Mouse (Mus musculus): ENCODE measurements around the gene Hpse2. TPM values are rescaled to one million over a fixed set of nuclear protein-coding genes. Genes with fewer than 3 reads are reported as not detected.

The Hpse2 gene
- polyA plus RNA-seq, 1 experiment = 0.05 TPM

- H3K4me1 ChIP-seq (ENCODE audit: control insufficient read depth, insufficient read depth, low read length) = peaks cover 4% of the 10 kb centered on the region; the same call in 1 of the 2 replicates
- WGBS = 83% methylated on average over 6 of the region's 6 CpGs
- DNase-seq = no peak
- H3K27ac ChIP-seq (ENCODE audit: insufficient read depth, low read depth, low read length) = no peak overlapping the region
- H3K4me3 ChIP-seq (ENCODE audit: insufficient read depth, low read depth, low read length) = no peak overlapping the region
- no peaks in the 10 kb centered on the region for H3K36me3 ChIP-seq (ENCODE audit: control insufficient read depth, insufficient read depth, low read length)
- TF ChIP-seq POLR2A (IDR thresholded peaks at IDR 0.05; ENCODE audit: low read depth, low read length) (no peak), CTCF (conservative IDR thresholded peaks at IDR 0.05; ENCODE audit: insufficient read depth, insufficient read length, low read depth, low read length) (no peak)
- H3K27me3 ChIP-seq (replicated peaks; ENCODE audit: control insufficient read depth, insufficient read depth, low read length) = no peaks in the 10 kb centered on the region
Measured at GRCm38 (mm10) chr19:42739734-42740133, 648.4 kb downstream of the Hpse2 start.

- H3K36me3 ChIP-seq (ENCODE audit: control insufficient read depth, insufficient read depth, low read length) = no peaks in the 10 kb centered on the region
- 83% methylated on average over 9 of the region's 9 CpGs for WGBS
- no peak overlapping the region for H3K4me3 ChIP-seq (ENCODE audit: insufficient read depth, low read depth, low read length)
- no peaks in the 10 kb centered on the region for H3K27me3 ChIP-seq (replicated peaks; ENCODE audit: control insufficient read depth, insufficient read depth, low read length)
- DNase-seq = no peak
- H3K27ac ChIP-seq (ENCODE audit: insufficient read depth, low read depth, low read length) = no peak overlapping the region
- TF ChIP-seq CTCF (conservative IDR thresholded peaks at IDR 0.05; ENCODE audit: insufficient read depth, insufficient read length, low read depth, low read length) (no peak), POLR2A (IDR thresholded peaks at IDR 0.05; ENCODE audit: low read depth, low read length) (no peak)
- H3K4me1 ChIP-seq (ENCODE audit: control insufficient read depth, insufficient read depth, low read length) = peaks cover 4% of the 10 kb centered on the region; the same call in 1 of the 2 replicates
Measured at GRCm38 (mm10) chr19:42737753-42738152, 650.4 kb downstream of the Hpse2 start.

Other genes starting within 250 kb of the Hpse2 start
- 6.0 and 7.4 TPM in 2 replicates for gene Cnnm1, start 52.1 kb upstream of the Hpse2 start, polyA plus RNA-seq (2012; rRNA removed)
- gene Got1, start 136.2 kb upstream of the Hpse2 start, polyA plus RNA-seq (2012; rRNA removed) = 107 and 118 TPM in 2 replicates
- not detected in 2 replicates for gene Nkx2-3, start 224.0 kb upstream of the Hpse2 start, polyA plus RNA-seq (2012; rRNA removed)

Measured in kidney, adult 2 months (tissue).